ENCODE assay signal across 8 mouse cellular contexts in genomic region chr1:93726974-93727373, GRCm38 (mm10). TPM values are rescaled to one million over a fixed set of nuclear protein-coding genes. Genes with fewer than 3 reads are reported as not detected.
A peak's percentile ranks its signal among the peaks of the same experiment; 100 is the strongest.
DNase-seq lines count a peak whose midpoint lies in the region; ATAC-seq and TF ChIP-seq lines count a peak whose summit lies in the region.

No protein-coding gene starts in this region.

- H3K4me3 ChIP-seq in neural tube, embryonic 15.5 days (replicated peaks) = no peak overlapping the region
- no peak overlapping the region for H3K4me3 ChIP-seq in cerebellum, adult 2 months (replicated peaks; ENCODE audit: insufficient read depth, low read depth, low read length)
- H3K4me3 ChIP-seq in midbrain, embryonic 14.5 days (replicated peaks; ENCODE audit: low read depth, low read length) = no peak overlapping the region

- no peaks in the 10 kb centered on the region for H3K9me3 ChIP-seq in neural tube, embryonic 15.5 days (replicated peaks)
- H3K9me3 ChIP-seq in midbrain, embryonic 14.5 days (ENCODE audit: control insufficient read depth, low read length) = no peaks in the 10 kb centered on the region

- H3K4me2 ChIP-seq in neural tube, embryonic 15.5 days = no peak overlapping the region
- no peak overlapping the region for H3K4me2 ChIP-seq in midbrain, embryonic 14.5 days (ENCODE audit: low read length)

- TF ChIP-seq CTCF in cerebellum, adult 2 months (IDR thresholded peaks at IDR 0.05; ENCODE audit: borderline replicate concordance, insufficient read depth, low read depth, low read length) = peak; percentile 79

- no peak for TF ChIP-seq POLR2A in cerebellum, adult 2 months (IDR thresholded peaks at IDR 0.05; ENCODE audit: borderline replicate concordance, insufficient read depth, low read length)

- no peaks in the 10 kb centered on the region for H3K27me3 ChIP-seq in neural tube, embryonic 15.5 days (replicated peaks)
- no peaks in the 10 kb centered on the region for H3K27me3 ChIP-seq in cerebellum, adult 2 months (ENCODE audit: control insufficient read depth, insufficient read depth, low read length)
- no peaks in the 10 kb centered on the region for H3K27me3 ChIP-seq in midbrain, embryonic 14.5 days (ENCODE audit: control insufficient read depth, insufficient read depth, low read length)

- H3K4me1 ChIP-seq in neural tube, embryonic 15.5 days = peaks cover 11% of the 10 kb centered on the region
- peaks cover 7% of the 10 kb centered on the region for H3K4me1 ChIP-seq in cerebellum, adult 2 months (ENCODE audit: control insufficient read depth, insufficient read depth, low read length)
- H3K4me1 ChIP-seq in midbrain, embryonic 14.5 days (ENCODE audit: control insufficient read depth, insufficient read depth, low read length) = peaks cover 8% of the 10 kb centered on the region

- ATAC-seq in neural tube, embryonic 15.5 days (ENCODE audit: low FRiP score) = no peak
- peak; percentile 50 for ATAC-seq in inflammation-experienced regulatory T-cells, adult 6 months
- no peak; the same call in 1 of the 2 replicates for ATAC-seq in midbrain, embryonic 14.5 days (ENCODE audit: low FRiP score, low TSS enrichment)

- intact Hi-C loops in left cerebral cortex, postnatal 25 days (cut with DNase I) = loop anchor here (2.0 to 10.0 kb wide), 3 partner anchors 58 to 212 kb away; partner anchors contain the start of gene Farp2

- no peak overlapping the region for H3K27ac ChIP-seq in neural tube, embryonic 15.5 days (replicated peaks)
- H3K27ac ChIP-seq in cerebellum, adult 2 months (ENCODE audit: insufficient read depth, low read length) = no peak overlapping the region
- H3K27ac ChIP-seq in midbrain, embryonic 14.5 days (replicated peaks; ENCODE audit: low read depth, low read length) = no peak overlapping the region

- peaks cover 18% of the 10 kb centered on the region; the same call in 1 of the 2 replicates for H3K36me3 ChIP-seq in neural tube, embryonic 15.5 days
- peaks cover 10% of the 10 kb centered on the region; the same call in 1 of the 2 replicates for H3K36me3 ChIP-seq in midbrain, embryonic 14.5 days (ENCODE audit: control insufficient read depth, insufficient read depth, low read length)

- 73% methylated on average over 3 of the region's 3 CpGs for WGBS in neural tube, embryonic 15.5 days
- WGBS in cerebellum, adult 2 months = 65% methylated on average over 3 of the region's 3 CpGs
- 75% methylated on average over 3 of the region's 3 CpGs for WGBS in midbrain, embryonic 14.5 days

- peak; percentile 38 for DNase-seq in neural tube, embryonic 10.5 days (ENCODE audit: extremely low spot score, low spot score)
- DNase-seq in cerebellum, adult 2 months = peak; percentile 29 to 51
- DNase-seq in gastrocnemius, adult 18-20 months (ENCODE audit: low spot score) = peak; percentile 63
- DNase-seq in left cerebral cortex, postnatal 25 days (ENCODE audit: low spot score in 2 of 2) = peak; percentile 23 to 41
- peak; percentile 54 for DNase-seq in midbrain, embryonic 14.5 days
- peak; percentile 31 to 71 for DNase-seq in spleen, postnatal 10 days (ENCODE audit: low spot score in 2 of 2)

- no peak overlapping the region for H3K9ac ChIP-seq in neural tube, embryonic 15.5 days (replicated peaks)
- H3K9ac ChIP-seq in midbrain, embryonic 14.5 days (replicated peaks; ENCODE audit: low read length) = no peak overlapping the region

RNA-seq across cellular contexts. Expression of gene Atg4b, which starts 24.3 kb away (rescaled TPM):
- 80.1 and 83.0 TPM in 2 replicates for polyA plus RNA-seq in neural tube, embryonic 15.5 days (2015; fragmentation: Nextera tagmentation; extraction: Ambion mirVana)
- polyA plus RNA-seq in cerebellum, adult 2 months (2012; rRNA removed) = 65.8 and 72.0 TPM in 2 replicates
- total RNA-seq in gastrocnemius, adult 18-20 months (2021) = 10 to 100 TPM; 26.4 to 26.5 TPM
- 10 to 100 TPM; 57.6 to 85.3 (median 63.8) TPM for polyA plus RNA-seq in inflammation-experienced regulatory T-cells, adult 6 months (2017; shearing (Covaris generic))
- 10 to 100 TPM; 73.6 to 79.9 TPM for total RNA-seq in left cerebral cortex, postnatal 25 days (2021)
- 101 and 102 TPM in 2 replicates for polyA plus RNA-seq in midbrain, embryonic 14.5 days (2014; fragmentation: Nextera tagmentation; extraction: Ambion mirVana)

RNA-seq across cellular contexts. Expression of gene Thap4, which starts 27.7 kb away (rescaled TPM):
- polyA plus RNA-seq in neural tube, embryonic 15.5 days (2015; fragmentation: Nextera tagmentation; extraction: Ambion mirVana) = 45.4 and 53.2 TPM in 2 replicates
- polyA plus RNA-seq in cerebellum, adult 2 months (2012; rRNA removed) = 39.8 and 41.7 TPM in 2 replicates
- total RNA-seq in gastrocnemius, adult 18-20 months (2021) = 10 to 100 TPM; 77.0 to 87.1 TPM
- 10 to 100 TPM; 13.8 to 21.0 (median 19.3) TPM for polyA plus RNA-seq in inflammation-experienced regulatory T-cells, adult 6 months (2017; shearing (Covaris generic))
- total RNA-seq in left cerebral cortex, postnatal 25 days (2021) = 10 to 100 TPM; 39.6 TPM
- polyA plus RNA-seq in midbrain, embryonic 14.5 days (2014; fragmentation: Nextera tagmentation; extraction: Ambion mirVana) = 39.2 and 46.3 TPM in 2 replicates

RNA-seq across cellular contexts. Expression of gene Bok, which starts 41.5 kb away (rescaled TPM):
- polyA plus RNA-seq in neural tube, embryonic 15.5 days (2015; fragmentation: Nextera tagmentation; extraction: Ambion mirVana) = 86.3 and 86.6 TPM in 2 replicates
- 20.6 and 21.2 TPM in 2 replicates for polyA plus RNA-seq in cerebellum, adult 2 months (2012; rRNA removed)
- 1 to 10 TPM in 1 of 2 experiments, under 1 TPM in 1; 0.95 to 1.2 TPM for total RNA-seq in gastrocnemius, adult 18-20 months (2021)
- not detected for polyA plus RNA-seq in inflammation-experienced regulatory T-cells, adult 6 months (2017; shearing (Covaris generic))
- 10 to 100 TPM; 23.6 to 27.5 TPM for total RNA-seq in left cerebral cortex, postnatal 25 days (2021)
- polyA plus RNA-seq in midbrain, embryonic 14.5 days (2014; fragmentation: Nextera tagmentation; extraction: Ambion mirVana) = 77.6 and 87.4 TPM in 2 replicates

Comparison
In these comparisons a context has a peak if more than half of its experiments do, and no peak if none do; other contexts are left out.
1. RNA of gene Bok, which starts 41.5 kb away (polyA plus RNA-seq): 86.3 to 86.6 TPM in neural tube, embryonic 15.5 days, 77.6 to 87.4 TPM in midbrain, embryonic 14.5 days and 20.6 to 21.2 TPM in cerebellum, adult 2 months; not detected in inflammation-experienced regulatory T-cells, adult 6 months; every median in the first group is over 10 times any median in the second.
2. Peak in every context shown above with its lines, with median percentiles within 50 percentile points of each other: DNase-seq.